Mouse (Mus musculus) right cerebral cortex, postnatal 4 days (tissue): ENCODE measurements around the gene 4930568D16Rik.

Source experiments
- DNase-seq: peaks from one replicate; pipeline ENCODE4 v3.0.0-alpha.2; 2022

4930568D16Rik gene

DNA sequence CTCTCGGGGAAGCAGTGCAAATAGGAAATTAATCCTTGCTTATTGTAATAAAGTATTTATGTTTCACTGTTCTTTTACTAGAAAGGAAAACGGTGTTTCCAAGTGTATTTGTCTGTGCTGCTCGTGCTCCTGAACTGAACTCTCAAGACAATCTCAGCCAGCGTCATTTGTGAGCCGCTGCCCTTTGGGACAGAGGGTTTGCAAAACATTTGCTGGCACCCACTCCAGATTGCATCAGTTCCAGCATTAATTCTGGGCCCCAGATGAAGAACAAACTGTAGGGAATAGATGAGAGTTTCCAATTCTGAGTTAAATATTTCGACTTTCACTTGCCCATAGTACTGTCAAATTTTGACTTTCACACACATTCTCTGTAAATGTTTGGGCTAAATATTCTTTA is 28.8 kb downstream of the 4930568D16Rik start:
- no peak for DNase-seq

DNA sequence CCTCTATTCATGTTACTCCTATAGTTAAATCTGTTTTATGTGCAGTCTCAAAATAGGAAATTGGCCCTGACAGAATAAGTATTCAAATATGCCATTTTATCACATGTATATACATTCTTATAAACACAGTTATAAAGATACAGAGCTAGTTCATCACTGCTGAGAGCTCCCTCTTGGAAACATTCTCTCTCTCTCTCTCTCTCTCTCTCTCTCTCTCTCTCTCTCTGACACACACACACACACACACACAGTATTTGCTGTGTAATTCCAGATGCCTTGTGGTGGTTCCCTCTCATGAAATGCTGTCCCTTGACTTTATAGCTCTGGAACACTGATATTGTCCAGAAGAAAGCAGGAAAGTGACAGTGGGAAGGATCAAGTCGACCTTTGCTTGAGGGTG is 29.5 kb downstream of the 4930568D16Rik start:
- no peak for DNase-seq

DNA sequence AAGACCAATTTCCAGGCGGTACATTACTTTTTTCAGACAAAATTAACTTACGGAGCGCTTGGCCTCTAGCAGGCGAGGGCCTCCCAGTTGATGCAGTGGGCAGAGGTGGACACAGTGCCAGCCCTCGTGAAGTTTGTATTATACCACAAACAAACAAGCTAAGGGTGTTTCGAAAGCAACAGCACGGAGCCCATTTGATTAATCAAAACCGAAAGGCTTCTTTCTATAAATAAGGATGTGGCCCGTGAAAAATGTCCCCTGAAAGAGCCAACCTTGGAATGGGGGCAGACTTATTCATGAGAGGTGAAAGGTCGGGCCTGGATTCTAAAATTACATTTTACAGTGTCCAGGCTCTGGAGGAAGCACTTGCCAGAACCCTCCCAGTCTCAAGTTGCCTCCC is 30.1 kb downstream of the 4930568D16Rik start:
- no peak for DNase-seq

DNA sequence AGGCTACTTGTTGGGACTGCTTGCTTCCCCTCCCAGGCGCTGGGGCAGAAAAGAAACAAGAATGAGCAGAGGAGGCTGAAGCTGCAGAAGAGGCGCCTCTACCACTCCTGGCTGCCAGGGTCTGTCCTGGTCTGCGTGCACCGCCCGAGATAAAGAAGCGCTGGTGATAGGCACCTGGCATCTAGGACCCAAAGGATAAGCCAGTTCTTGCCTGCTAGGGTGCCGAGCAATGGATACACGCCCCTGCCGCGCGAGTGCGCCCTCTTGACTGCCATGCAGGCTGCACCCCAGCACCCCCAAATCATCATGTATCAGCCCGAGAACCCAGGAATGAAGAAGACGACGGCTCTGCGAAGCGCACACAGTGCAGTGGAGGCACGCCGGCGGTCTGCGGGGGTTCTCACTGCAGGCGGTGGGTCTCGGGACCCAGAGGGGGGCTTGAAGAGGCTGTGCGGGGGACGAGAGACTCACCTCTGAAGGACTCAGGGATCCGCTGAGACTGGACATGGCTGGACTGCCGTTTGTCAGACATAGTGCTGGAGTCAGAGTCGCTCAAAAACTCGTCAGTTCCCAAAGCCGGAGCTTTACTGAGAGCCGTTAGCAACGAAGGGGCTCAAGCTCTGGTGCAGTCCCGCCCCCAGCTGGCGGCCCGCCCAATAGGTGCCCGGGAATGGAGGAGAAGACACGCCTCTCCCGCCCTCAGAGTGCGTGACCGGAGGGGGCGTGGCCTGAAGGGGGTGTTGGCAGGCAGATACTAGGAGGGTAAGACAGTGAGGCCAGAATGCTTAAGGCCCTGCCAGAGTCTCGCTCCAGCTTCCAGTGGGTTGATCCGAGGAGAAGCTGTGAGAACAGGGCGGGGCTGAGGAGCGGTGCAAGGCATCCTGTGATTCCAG is 30.9 kb downstream of the 4930568D16Rik start, which contains the start of gene Stom:
Stom (minus strand) TSS at position 589 of the 893 bp plus-strand sequence.
- DNase-seq, result peak; percentile 99

DNA sequence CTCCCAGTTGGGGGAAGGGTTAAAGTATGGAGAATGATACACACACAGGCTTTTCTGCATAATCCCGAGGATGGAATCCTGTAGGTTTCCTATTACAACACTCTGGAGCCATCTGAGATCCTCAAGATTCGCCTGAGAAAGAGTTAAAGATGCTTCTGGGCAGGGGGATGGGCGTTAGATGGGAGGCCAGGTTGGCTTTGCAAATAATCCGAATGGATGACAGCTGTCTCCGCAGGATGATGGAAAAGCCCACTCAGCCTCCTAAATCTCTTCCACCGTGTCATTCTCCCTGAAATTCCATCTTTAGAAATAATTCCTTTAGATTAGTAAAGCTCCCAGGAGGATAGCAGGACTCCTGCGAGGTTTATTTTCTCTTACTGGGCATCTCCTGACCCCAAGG is 31.9 kb downstream of the 4930568D16Rik start:
- DNase-seq, result no peak

DNA sequence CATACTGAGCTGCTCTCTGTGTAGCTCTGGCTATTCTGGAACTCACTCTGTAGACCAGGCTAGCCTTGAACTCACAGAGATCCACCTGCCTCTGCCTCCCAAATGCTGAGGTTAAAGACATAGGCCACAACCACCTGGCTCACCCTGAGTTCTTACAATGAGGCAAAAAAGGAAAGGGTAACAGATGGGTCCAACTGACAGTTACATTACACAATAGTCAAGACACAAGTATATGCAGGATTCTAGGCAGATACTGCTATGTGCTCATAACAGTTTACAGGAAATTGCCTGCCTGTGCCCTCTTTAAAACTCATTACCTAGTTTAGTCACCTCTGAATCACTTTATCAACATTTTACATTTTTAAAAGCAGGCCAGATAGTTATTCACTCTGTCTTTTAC is 33.9 kb downstream of the 4930568D16Rik start:
- no peak for DNase-seq

DNA sequence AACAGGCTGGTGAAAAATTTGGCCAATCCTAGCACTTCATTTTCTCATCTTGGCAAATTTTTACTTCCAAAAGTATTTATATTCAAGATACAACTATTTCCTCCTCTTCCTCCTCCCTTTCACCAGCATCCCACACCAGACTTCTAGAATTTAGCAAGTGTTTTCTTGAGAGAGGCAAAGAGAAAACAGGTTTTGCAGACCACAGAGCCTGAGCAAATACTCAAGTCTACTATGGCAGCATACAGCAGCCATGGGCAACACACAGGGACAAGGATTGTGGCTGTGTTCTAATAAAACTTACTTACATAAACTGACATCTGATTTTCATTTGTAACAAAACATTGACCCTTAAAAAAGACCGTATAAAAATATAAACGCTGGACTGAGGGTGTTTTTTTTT is 36.3 kb downstream of the 4930568D16Rik start:
- no peak for DNase-seq

DNA sequence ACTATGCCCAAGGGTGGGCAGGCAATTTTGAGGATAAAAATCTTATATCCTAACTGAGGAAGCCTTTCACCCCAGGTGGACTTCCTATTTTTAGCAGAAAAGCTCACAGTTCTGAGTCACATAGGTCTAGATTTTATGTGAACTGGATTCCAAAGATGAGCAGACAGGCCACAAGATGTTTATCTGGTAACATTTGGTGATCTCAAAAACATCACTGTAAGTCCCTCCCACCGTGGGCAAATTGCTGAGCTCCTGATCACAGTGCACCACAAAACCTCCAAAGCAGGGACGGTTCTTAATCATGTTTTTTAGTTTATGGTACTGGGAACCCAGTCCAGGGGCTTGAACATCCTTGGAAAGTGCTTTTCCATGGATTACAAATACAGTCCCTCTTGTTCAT is 38.5 kb downstream of the 4930568D16Rik start:
- DNase-seq, result no peak

DNA sequence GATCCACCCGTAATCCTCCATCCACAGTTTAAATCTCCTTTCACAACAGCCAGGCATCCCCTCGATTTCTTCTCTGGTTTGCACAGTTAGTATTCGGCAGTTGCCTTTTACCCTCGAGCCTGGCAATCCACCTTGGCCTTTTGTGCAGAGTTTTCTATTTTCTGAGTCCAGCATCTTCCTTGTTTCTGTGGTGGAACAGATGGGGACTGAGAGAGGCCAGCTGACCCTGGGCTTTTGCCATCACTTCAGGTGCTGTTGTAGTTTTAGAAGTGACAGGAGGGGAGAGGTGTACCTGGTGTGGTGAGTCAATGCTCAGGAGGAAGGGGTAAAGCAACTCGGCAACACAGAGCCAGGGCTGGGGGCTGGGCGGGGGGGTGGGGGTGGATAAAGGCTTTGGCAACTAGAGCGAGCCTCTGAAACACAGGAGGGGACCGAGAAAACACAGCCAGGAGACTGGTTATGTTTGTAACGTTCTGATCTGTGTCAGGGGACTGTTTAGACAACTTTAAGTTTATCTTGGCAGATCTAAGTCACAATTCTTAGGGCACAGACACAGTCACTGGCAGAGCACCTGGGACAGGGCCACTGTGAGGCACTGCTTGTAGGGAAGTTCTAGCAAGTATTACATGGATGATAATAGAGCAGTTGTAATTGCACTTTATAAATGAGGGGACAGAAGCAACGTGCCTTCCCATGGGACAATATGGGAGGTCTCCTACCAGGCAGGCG is 39.3 kb downstream of the 4930568D16Rik start:
- no peak for DNase-seq

DNA sequence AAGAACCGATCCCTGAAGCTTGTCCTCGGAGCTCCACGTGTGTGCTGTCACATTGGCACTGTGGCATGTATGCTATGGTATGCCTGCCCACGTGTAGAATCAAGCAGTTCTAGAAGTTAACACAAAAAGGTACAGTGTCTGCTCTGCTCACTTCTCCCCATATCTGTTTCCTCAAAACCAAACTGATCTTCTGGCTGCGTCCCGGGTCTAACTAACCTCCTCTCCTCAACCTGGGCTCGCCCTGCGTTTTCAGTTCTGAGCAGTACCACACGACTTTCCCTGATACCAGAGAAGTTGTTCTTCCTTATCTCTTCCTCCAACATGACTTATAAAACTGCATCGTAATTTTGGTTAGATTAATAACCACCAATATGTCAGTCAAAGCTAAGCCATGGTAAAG is 39.9 kb downstream of the 4930568D16Rik start:
- no peak for DNase-seq

DNA sequence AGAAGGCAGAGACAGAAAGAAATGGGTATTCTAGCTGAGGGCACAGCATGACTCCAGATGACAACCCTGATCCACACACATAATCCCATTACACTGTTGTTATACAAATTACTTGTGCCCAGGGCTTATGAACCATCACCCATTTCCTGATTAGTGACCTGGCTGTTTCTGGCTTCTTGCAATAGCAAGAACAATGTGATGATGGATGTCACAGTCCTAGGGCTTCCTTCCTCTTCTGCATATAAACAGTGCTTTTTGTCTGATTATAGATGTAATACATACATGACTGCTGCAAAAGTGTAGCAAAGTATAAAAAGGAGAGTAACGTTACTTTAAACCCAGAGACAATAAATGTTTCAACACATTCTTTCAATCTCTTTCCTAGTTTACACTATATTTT is 40.6 kb downstream of the 4930568D16Rik start:
- DNase-seq, result no peak

DNA sequence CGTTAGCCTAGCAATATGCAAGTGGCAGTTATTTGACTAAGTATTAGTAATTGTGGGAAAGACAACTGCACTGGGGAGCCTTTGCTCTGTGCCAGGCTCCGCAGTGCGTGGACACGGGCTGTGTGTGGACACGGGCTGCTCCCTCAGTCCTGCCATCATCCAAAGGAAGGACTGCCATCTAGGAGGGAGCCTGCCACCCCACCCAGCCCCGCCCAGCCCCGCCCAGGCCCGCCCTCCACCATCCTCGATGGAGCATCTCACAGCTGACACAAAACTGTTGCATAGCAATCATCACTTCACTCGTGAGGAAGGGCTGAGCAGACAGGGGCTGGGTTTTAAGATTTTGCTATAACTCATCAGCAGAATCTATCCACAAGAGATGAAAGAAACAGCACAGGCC is 41.6 kb downstream of the 4930568D16Rik start:
- DNase-seq, result no peak

DNA sequence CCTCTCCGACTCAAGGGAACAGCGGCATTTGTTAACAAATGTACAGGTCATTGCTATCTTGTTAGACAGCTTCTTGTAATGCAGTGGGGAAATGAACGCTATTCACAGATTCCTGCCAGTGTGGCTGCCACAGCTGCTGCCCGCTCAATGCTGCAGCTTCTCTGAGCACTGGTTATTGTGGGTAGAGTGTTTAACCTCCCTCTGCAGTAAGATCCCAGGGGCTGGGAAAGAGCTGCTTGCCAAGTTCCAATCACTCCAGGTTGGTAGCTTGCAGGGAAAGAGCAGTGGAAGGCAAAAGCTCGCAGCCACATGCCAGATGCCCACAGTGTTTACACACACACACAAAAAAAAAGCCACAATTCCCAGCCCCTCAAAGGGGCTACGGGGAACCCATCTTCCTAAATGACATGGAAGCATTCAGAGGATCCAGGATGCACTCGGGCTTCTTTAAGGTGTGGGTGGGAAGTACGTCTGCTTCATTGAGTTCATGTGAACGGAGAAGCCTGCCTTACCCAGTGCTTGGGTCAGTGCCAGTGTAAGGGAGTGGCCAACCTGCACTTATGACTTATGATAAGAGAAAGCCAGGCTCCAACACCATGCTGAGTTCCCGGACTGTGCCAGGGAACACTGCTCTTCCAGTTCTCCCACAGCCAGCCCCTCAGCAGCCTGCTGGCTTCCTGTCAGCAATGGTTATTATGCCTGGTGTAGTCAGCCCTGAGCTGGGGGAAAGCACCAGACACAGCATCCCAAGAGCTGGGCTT is 44.9 kb downstream of the 4930568D16Rik start:
- no peak for DNase-seq

DNA sequence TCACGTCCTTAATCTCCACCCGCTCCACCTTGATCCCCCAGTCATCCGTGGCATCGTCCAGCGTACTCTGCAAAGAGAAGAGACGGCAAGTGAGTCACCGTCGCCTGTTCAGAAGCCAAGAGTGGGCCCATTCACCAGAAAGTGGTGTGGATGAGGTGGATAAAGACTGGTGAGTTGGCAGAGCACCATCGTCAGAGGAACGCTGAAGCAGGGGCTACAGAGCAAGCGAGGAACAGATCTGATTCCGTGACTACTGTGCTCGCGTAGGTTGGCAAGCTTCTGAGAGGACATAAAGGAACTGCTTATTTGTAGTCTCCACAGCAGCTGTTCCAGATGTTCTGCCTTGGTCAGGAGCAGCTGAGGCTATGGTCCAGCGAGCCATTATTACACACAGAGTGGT is 47.1 kb downstream of the 4930568D16Rik start:
- DNase-seq, result no peak

DNA sequence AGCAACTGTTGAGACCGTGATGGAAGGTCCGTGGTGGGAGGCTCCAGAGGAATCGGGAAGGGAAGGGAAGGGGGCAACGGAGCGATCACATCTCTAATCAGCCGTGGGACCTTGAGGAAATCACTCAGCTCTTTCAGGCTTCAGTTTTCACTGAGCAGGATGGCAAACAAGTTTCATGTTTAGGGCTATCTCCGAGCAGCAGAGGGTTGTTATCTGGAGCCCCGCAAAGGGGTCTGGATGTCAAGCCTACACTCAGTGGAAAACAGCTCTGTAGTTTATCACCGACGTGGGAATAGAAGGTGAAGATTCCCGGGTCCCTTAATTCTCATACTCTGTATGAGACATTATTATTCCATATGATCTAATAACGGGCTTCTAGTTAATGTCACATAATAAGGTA is 49.1 kb downstream of the 4930568D16Rik start:
- DNase-seq, result no peak

DNA sequence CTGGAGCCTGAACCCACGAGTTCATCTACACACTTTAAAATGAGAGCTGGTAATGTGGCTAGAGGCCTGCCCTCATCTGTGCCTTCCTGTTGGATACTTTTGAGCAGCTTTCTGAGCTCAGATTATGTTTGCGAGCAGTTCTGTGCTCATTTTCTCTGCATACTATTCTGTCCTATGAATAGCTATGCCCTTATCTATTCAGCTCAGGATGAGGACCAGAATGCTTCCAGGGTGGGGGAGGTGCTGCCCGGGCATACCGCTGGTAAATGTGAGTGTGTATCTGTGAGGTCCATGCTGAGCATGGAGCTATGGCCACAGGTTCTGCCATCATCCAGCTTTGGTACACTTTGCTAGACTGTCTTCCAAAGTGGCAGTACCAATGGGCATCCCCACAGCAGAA is 49.9 kb downstream of the 4930568D16Rik start:
- no peak for DNase-seq

DNA sequence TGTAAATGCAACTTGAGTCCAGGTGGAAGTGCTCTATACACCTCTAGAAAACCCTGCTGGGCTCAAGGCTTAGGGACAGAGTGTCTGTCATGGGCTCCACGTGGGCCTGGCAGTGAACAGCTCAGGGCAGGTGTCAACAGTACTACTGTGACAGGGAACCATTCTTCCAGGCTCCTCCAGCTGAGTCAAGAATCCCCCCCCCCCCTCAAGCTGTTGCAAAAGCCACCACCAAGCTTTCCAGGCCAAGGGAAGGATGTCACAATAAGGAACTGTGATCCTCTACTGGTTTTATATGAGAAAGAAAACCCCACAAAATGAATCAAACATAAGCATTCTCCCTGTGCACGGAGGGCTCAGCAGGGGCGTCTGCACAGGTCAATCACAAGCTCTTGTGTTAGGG is 53.2 kb downstream of the 4930568D16Rik start:
- no peak for DNase-seq

DNA sequence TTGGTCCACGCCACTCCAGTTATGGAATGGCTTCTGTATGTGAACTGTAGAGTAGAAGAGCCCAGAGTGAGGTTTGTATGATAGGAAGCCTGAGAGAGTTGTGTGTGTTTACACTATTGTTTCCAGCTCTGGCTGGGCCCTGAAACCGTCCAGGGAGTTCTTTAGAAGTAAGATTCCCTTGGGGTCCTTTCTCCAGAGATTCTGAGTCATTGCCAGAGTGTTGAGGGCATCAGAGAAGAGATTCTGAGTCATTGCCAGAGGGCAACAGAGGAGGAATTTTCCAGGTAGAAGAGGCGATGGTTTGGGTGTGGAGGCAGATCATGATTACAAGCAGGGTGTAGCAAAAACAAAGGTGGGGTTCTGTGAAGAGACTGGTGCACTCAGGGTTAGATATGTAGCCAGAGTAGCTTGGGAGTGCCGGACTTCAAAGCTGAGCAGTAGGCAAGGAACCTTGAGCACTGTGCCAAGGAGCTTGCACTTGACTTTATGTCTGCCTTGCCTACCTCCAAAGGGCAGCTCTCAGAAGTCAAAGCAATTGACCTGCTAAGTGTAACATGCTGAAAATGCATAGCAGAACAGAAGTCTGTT is 57.5 kb downstream of the 4930568D16Rik start:
- no peak for DNase-seq

DNA sequence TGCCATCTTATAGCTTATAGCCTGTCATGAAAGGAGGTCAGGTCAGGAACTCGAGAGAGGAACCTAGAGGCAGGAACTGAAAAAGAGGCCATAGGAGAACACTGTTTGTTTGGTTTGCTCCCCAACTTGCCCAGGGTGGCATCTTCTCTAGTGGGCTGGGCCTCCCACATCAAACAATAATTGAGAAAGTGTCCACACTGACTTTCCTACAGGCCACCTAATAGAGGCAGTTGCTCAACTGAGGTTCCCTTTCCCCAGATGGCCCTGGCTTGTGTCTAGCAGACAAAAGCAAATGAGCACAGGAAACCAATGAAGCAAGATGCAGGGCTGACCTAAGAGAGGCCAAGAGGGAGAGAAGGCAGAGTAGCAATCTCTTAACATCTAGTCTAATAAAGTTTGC is 59.4 kb downstream of the 4930568D16Rik start:
- no peak for DNase-seq
